Mouse (Mus musculus): ENCODE data around the gene Phox2a. TPM values are rescaled to one million over a fixed set of nuclear protein-coding genes. Genes with fewer than 3 reads are reported as not detected.
A peak's percentile ranks its signal among the peaks of the same experiment; 100 is the strongest.

Phox2a gene
- total RNA-seq, 2 experiments from 2014 or later: 0.27 to 0.43 TPM

DNA sequence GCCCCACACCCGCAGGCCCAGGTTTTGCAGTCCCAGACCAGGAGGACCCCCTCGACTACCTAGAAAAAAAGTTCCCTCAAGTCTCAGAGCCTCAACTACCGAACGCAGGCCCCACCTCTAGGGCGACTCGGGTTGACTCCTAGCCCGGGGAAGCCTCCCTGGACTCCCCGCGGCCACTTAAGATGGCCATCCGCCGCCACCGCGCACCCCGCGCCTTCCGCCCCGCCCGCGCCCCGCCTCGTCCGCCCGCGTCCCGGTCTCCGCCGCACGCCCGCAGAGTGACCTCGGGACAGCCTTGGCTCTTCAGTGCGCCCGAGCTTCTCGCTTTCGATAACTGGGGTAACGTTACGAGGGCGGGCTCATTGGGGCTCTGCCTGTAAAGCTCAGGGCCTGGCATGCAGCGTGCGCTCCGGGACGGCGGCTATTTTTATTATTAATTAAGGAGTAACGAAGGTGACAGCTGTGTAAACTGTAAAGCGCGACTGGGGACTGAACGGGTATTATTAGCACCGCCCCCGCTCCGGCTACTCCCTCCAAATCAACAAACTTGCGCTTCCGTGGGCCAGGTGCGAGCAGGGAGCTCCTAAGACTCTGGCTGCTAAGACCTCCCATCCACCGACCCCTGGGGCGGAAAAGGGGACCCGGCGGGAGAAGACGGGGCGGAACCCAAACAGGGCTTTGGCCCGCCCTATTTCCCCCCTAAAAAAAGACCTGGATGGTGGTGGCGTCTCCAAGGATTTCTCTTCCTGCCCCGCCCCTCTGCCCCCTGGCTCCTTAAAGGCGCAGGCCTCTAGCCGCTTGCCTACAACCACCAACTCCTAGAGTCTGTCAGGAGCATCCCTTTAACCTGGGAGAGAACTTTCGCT, 19.7 kb downstream of the Phox2a start, which contains the start of gene Inppl1:
Inppl1 (minus strand) TSS at position 624 of the 866 bp plus-strand sequence.
- DNase-seq: peak; percentile 88

DNA sequence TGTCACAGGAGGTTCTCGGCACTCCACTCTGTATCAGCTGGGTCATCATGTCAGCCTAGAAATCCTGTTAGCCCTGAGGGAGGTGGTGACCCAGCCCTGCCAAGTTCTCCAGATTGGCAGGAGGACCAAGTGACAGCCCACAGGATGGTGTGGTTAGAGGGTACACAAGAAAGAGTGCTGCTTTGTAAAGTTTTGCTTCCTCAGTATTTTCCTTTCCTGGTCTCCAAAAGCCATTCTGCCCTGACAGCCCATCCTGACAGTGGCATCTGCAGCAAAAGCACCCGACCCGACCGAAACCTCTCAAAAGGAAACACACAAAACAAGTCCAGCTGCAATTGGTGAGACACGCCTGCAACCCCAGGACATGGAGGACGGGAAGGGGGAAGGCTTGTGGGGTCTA, 26.1 kb downstream of the Phox2a start:
- DNase-seq: no peak

- no peak for DNase-seq
Observed at GRCm38 (mm10) chr7:101847934-101848333, 29.8 kb downstream of the Phox2a start.

GRCm38 (mm10) chr7:101851689-101852088, 33.6 kb downstream of the Phox2a start:
- no peak for DNase-seq

DNA sequence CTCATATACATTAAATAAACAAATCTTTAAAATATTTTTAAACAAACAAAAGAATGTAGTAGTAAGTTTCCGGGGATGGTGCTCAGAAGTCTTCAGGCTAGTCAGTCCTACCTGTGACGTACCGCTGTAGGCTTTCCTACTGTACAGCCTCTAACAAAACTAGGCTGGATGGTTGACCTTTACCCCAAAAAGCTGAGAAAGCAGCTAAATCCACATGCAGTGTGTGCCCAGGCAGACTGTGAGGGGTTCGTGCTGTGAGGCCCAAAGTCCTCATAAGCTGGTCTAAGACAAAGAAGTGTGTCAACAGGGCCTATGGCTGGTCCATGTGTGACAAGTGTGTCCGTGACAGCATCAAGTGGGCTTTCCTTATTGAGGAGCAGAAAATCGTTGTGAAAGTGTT, 34.7 kb downstream of the Phox2a start:
- no peak for DNase-seq

GRCm38 (mm10) chr7:101853816-101854215, 35.7 kb downstream of the Phox2a start:
- DNase-seq: no peak

- DNase-seq: no peak
Observed at GRCm38 (mm10) chr7:101857094-101857493, 39.0 kb downstream of the Phox2a start, which contains the start of gene Folr2. Gene Folr2, minus strand, starts transcription at chr7:101857194.

DNA sequence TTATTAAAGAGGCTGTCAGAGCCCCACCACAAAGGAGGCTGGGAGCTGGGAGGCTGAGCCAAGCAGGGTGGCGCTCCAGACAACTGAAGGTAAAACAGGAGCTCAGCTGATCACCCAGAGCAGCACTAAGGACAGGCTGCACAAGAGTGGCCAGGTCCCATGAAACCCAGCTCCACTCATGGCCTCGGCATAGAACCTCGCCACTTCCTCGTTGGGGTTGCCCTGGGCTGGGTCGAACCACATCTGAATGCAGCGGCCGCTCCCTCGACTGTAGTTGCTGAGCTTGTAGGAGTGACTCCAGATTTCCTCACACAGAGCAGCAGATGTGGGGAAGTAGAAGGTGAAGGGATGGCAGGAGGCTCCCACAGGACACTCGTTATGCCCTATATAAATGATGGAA, 40.2 kb downstream of the Phox2a start:
- DNase-seq: no peak

GRCm38 (mm10) chr7:101860978-101861377, 42.9 kb downstream of the Phox2a start:
- no peak for DNase-seq

DNA sequence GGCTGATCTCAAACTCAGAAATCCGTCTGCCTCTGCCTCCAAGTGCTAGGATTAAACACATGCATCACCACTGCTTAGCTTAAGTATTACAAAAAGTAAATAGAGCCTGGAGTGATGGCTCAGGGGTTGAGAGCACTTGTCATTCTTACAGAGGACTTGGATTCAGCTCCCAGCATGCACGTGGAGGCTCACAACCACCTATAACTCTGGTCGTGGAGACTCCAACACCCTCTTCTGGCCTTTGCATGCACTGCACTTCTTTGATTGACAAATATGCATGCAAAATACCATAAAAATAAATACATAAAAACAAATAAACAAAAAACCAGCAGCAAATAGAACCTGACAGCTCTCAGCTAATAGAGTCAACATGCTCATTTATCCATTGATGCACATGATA, 44.2 kb downstream of the Phox2a start:
- no peak for DNase-seq

- no peak for DNase-seq
Observed at GRCm38 (mm10) chr7:101863415-101863814, 45.3 kb downstream of the Phox2a start, which contains the start of gene Anapc15. Gene Anapc15, plus strand, starts transcription at chr7:101863715.

DNA sequence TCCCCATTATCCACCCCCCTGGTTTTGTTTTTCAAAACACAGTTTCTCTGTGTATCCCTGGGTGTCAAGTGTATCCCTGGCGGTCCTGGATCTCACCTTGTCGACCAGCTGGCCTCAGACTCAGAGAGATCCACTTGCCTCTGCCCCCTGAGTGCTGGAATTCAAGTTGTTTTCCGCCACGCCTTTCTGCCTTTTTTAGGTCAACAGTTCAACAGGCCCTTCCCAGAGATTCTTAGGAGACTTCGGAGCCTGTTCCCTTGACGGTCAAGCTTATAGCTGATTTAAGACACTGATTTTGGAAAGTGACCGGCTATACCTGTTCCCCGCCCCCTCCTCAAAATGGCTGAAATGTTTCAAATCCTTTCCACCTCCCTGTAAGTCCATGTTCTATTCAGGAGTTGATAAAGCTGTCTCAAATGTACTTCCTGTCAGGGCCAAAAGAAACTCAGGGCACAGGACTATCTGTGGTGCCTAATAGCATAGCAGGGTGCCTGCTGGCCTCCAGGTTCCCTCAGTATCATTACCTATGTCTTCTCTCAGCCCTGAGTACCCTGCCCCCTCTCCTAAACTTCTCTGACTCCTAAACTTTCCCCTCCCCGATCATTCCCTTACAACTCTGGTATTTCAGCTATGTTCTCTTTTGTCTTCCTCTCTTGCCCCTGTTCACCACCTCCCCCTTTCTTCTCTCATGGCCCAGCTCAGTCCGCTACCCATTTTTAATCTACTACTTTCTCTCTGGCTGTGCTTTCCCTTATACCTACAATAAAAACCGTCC, 48.6 kb downstream of the Phox2a start:
- no peak for DNase-seq

DNA sequence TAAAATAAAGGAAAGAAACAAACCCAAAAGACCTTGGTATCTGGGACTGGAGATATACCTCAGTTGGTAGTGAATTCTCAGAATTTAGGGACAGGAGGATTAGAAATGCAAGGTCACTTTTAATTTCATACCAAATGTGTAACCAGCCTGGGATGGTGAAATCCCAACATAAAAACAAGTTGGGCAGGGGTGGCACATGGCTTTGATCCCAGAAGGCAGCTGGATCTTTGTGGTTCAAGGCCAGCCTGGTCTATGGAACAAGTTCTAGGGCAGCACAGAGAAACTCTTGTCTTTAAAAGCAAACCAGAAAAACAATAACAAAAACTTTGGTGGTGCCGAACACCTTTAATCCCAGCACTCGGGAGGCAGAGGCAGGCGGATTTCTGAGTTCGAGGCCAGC, 49.4 kb downstream of the Phox2a start:
- DNase-seq: no peak

DNA sequence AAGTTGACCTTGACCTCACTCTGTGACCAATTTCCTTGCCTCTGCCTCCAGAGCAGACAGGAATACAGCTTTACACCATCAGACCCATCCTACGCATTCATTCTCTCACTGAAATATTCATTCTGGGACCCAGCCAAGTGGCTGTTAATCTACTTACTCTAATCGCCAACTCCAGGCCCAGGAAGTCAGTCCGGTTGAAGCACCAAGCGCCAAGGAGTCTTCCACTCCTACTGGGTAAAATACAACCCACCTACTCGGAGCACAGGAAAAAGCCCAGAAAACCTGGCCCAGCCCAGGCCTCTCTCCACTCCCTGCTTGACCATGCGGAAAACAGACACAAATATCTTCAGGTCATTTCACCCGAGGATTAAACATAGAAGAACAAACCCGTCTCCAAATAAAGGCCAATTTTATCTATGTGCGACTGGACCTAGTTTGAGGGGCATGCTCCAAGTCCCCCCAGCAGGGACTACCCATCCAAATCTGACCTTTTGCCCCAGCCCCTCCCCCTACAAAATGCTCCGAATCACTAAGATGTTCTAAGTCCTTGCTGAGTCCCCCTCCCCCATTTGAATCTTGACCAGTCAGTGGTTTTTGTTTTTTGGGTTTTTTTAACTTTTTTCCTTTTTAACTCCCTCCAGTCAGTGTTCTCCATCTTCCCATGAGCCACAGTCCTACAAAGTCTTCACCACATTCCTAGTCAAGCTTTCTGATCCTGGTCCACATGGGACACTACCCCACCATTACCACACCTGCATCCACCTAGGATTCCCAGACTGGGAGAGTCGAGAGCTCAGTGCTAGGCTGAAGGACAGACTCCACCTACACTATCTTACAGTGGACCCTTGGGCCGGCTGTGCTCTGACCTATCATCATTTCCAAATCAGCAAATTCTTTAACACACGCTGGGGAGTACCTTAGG, 50.4 kb downstream of the Phox2a start:
- DNase-seq: peak; percentile 37

DNA sequence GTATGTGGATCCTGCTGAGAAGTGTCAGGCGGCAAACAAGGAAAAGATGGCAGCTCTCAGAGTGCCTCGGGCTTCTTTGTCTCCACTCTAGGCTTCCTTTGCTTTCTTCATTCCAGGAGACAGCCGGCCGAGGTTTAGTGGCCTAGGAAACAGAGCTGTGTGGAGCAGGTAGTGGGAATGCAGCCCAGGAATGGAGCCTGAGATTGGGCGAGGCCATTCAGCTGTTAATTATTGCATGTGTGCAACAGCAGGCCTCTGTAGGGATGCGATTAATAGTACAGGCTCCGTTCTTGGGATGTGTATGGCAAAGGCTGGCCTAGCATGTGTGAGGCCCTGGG, 51.0 kb downstream of the Phox2a start:
- DNase-seq: no peak

DNA sequence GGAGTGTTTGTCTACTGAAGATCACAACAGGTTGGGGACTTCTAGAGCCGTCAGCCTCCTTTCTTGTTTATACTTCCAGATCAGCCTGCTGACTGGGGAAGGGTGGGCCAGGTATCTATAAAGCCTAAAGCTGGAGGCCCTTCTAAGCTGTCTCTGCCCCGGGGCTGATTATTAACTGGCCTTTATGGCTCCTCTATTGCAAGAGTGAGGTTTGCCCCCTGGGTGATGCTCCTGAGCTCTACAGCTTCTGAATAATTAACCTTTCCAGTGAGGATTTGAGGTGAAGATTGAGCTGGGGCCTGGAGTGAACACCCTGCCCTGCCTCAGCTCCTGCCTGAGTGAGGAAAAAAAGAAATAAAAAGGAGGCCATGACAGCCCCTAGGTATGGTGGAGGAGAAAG, 52.5 kb downstream of the Phox2a start, which contains the start of gene Folr1:
Folr1 (minus strand) TSS at position 160 of the 400 bp plus-strand sequence.
- DNase-seq: no peak

GRCm38 (mm10) chr7:101871296-101871695, 53.2 kb downstream of the Phox2a start:
- no peak for DNase-seq

Other genes with a start within 250 kb of the Phox2a start
- gene Art2b, start 232.7 kb upstream of the Phox2a start, total RNA-seq (2021): not detected
- gene Clpb, start 154.7 kb upstream of the Phox2a start, total RNA-seq (2021): 10 to 100 TPM; 50.3 to 52.7 TPM
- gene Inppl1, start 19.9 kb downstream of the Phox2a start, total RNA-seq (2021): 100 to 1,000 TPM; 139 to 141 TPM
- under 1 TPM; 0.33 to 0.38 TPM for gene Folr2, start 38.9 kb downstream of the Phox2a start, total RNA-seq (2021)
- 10 to 100 TPM; 45.7 to 50.8 TPM for gene Anapc15, start 45.4 kb downstream of the Phox2a start, total RNA-seq (2021)
- 1 to 10 TPM; 1.1 to 2.9 TPM for gene Folr1, start 52.5 kb downstream of the Phox2a start, total RNA-seq (2021)
- 100 to 1,000 TPM; 104 to 109 TPM for gene Lamtor1, start 87.6 kb downstream of the Phox2a start, total RNA-seq (2021)
- gene Tomt, start 88.0 kb downstream of the Phox2a start, total RNA-seq (2021): not detected
- gene Lrrc51, start 115.6 kb downstream of the Phox2a start, total RNA-seq (2021): 1 to 10 TPM; 1.1 TPM
- 100 to 1,000 TPM in 1 of 2 experiments, 10 to 100 TPM in 1; 98.4 to 108 TPM for gene Numa1, start 115.8 kb downstream of the Phox2a start, total RNA-seq (2021)
- 1 to 10 TPM; 3.6 to 4.1 TPM for gene Il18bp, start 200.4 kb downstream of the Phox2a start, total RNA-seq (2021)
- gene Rnf121, start 247.2 kb downstream of the Phox2a start, total RNA-seq (2021): 10 to 100 TPM; 23.8 to 25.6 TPM
- gene Xndc1, start 247.2 kb downstream of the Phox2a start, total RNA-seq (2021): 10 to 100 TPM; 13.2 to 13.3 TPM
- gene Xntrpc, start 247.4 kb downstream of the Phox2a start, total RNA-seq (2021): 1 to 10 TPM in 1 of 2 experiments, under 1 TPM in 1; 0.90 to 1.1 TPM

Measured in heart, postnatal 4 days (tissue).